Mouse (Mus musculus): ENCODE data around the gene Cyp2e1.

DNA sequence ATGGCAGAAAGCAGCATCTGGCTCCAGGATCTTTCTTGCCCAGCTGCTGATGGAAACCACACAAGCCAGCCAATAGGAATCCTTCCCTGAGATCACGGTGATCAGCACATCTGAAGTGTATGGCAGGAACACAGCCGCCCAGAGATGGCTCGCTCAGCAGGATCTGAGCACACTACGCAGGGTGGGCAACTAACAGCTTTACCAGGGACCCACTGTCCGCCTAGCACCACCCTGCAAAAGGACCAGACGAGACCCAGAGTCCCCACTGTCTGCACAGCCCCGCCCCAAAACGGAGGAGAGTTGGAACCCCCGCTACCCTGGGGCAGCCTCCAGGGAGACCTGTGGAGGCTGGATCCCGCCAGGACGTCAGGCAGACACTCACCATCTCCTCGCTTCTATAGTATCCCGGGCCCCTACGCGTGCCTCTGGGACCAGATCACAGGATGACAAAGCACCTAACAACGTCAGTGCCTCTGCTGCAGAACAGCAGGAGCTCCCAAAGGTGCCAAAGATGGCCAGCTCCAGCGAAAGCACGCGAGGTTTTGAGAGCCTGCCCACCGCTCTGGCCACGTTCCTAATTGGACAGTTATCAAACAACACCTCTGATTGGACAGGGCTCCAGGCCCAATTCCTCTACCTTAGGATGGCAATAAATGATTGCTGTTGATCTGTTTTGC, 58.3 kb downstream of the Cyp2e1 start, which contains the start of gene Zfp941:
- TF ChIP-seq CTCF (IDR thresholded peaks at IDR 0.05; ENCODE audit: control insufficient read depth, insufficient read depth, low read length) (no peak), POLR2A (IDR thresholded peaks at IDR 0.05; ENCODE audit: borderline replicate concordance, control insufficient read depth, low read depth, low read length) (no peak)
